Mouse (Mus musculus): Measurements from ENCODE around the gene Dhcr24. TPM values are rescaled to one million over a fixed set of nuclear protein-coding genes. Genes with fewer than 3 reads are reported as not detected.

The Dhcr24 gene
- polyA plus RNA-seq, 1 experiment = 39.3 TPM

- TF ChIP-seq POLR2A (IDR thresholded peaks at IDR 0.05; ENCODE audit: low read depth, low read length) = no peak
- TF ChIP-seq CTCF (IDR thresholded peaks at IDR 0.05; ENCODE audit: borderline replicate concordance, insufficient read depth, low read length) = no peak
- no peaks in the 10 kb centered on the region for H3K4me1 ChIP-seq (ENCODE audit: control insufficient read depth, insufficient read depth, low read length)
- no peak within 1 kb of the TSS for H3K4me3 ChIP-seq (ENCODE audit: insufficient read depth, low read length)
- H3K27ac ChIP-seq (ENCODE audit: insufficient read depth, low read length) = no peak within 1 kb of the TSS
These were observed 56.2 kb downstream of the Dhcr24 start, which contains the start of gene Lexm for GRCm38 (mm10) chr4:106617056-106617455. Gene Lexm, minus strand, starts transcription at chr4:106617241.

GRCm38 (mm10) chr4:106618898-106619297, 58.1 kb downstream of the Dhcr24 start:
- H3K4me3 ChIP-seq (ENCODE audit: insufficient read depth, low read length) = no peak overlapping the region
- H3K27ac ChIP-seq (ENCODE audit: insufficient read depth, low read length) = no peak overlapping the region

GRCm38 (mm10) chr4:106621428-106621827, 60.6 kb downstream of the Dhcr24 start:
- TF ChIP-seq CTCF (IDR thresholded peaks at IDR 0.05; ENCODE audit: borderline replicate concordance, insufficient read depth, low read length) (no peak), POLR2A (IDR thresholded peaks at IDR 0.05; ENCODE audit: low read depth, low read length) (no peak)
- Histone ChIP-seq H3K4me3 (ENCODE audit: insufficient read depth, low read length) (no peak overlapping the region), H3K27ac (ENCODE audit: insufficient read depth, low read length) (no peak overlapping the region), H3K4me1 (ENCODE audit: control insufficient read depth, insufficient read depth, low read length) (no peaks in the 10 kb centered on the region)

More at GRCm38 (mm10) chr4:106618898-106619297, 58.1 kb downstream of the Dhcr24 start:
- H3K4me1 ChIP-seq (ENCODE audit: control insufficient read depth, insufficient read depth, low read length) = no peaks in the 10 kb centered on the region
- TF ChIP-seq POLR2A (IDR thresholded peaks at IDR 0.05; ENCODE audit: low read depth, low read length) (no peak), CTCF (IDR thresholded peaks at IDR 0.05; ENCODE audit: borderline replicate concordance, insufficient read depth, low read length) (no peak)

GRCm38 (mm10) chr4:106622030-106622493, 61.2 kb downstream of the Dhcr24 start, which contains the start of gene Ttc22:
Gene Ttc22, plus strand, starts transcription at chr4:106622432.
- no peak for TF ChIP-seq POLR2A (IDR thresholded peaks at IDR 0.05; ENCODE audit: low read depth, low read length)
- no peak for TF ChIP-seq CTCF (IDR thresholded peaks at IDR 0.05; ENCODE audit: borderline replicate concordance, insufficient read depth, low read length)
- Histone ChIP-seq H3K4me1 (ENCODE audit: control insufficient read depth, insufficient read depth, low read length) (no peaks in the 10 kb centered on the region), H3K4me3 (ENCODE audit: insufficient read depth, low read length) (no peak within 1 kb of the TSS)

GRCm38 (mm10) chr4:106622712-106623111, 61.9 kb downstream of the Dhcr24 start:
- no peak overlapping the region for H3K4me3 ChIP-seq (ENCODE audit: insufficient read depth, low read length)
- TF ChIP-seq CTCF (IDR thresholded peaks at IDR 0.05; ENCODE audit: borderline replicate concordance, insufficient read depth, low read length) (no peak), POLR2A (IDR thresholded peaks at IDR 0.05; ENCODE audit: low read depth, low read length) (no peak)
- no peak overlapping the region for H3K27ac ChIP-seq (ENCODE audit: insufficient read depth, low read length)
- H3K4me1 ChIP-seq (ENCODE audit: control insufficient read depth, insufficient read depth, low read length) = no peaks in the 10 kb centered on the region

More at GRCm38 (mm10) chr4:106622030-106622493, 61.2 kb downstream of the Dhcr24 start, which contains the start of gene Ttc22:
- no peak within 1 kb of the TSS for H3K27ac ChIP-seq (ENCODE audit: insufficient read depth, low read length)

- TF ChIP-seq CTCF (IDR thresholded peaks at IDR 0.05; ENCODE audit: borderline replicate concordance, insufficient read depth, low read length) (no peak), POLR2A (IDR thresholded peaks at IDR 0.05; ENCODE audit: low read depth, low read length) (no peak)
- Histone ChIP-seq H3K27ac (ENCODE audit: insufficient read depth, low read length) (no peak overlapping the region), H3K4me3 (ENCODE audit: insufficient read depth, low read length) (no peak overlapping the region), H3K4me1 (ENCODE audit: control insufficient read depth, insufficient read depth, low read length) (no peaks in the 10 kb centered on the region)
These were observed 63.4 kb downstream of the Dhcr24 start for GRCm38 (mm10) chr4:106624271-106624670.

GRCm38 (mm10) chr4:106627809-106628208, 67.0 kb downstream of the Dhcr24 start:
- TF ChIP-seq POLR2A (IDR thresholded peaks at IDR 0.05; ENCODE audit: low read depth, low read length) (no peak), CTCF (IDR thresholded peaks at IDR 0.05; ENCODE audit: borderline replicate concordance, insufficient read depth, low read length) (no peak)
- no peaks in the 10 kb centered on the region for H3K4me1 ChIP-seq (ENCODE audit: control insufficient read depth, insufficient read depth, low read length)
- no peak overlapping the region for H3K4me3 ChIP-seq (ENCODE audit: insufficient read depth, low read length)
- no peak overlapping the region for H3K27ac ChIP-seq (ENCODE audit: insufficient read depth, low read length)

GRCm38 (mm10) chr4:106628650-106629360, 68.0 kb downstream of the Dhcr24 start:
- no peaks in the 10 kb centered on the region for H3K4me1 ChIP-seq (ENCODE audit: control insufficient read depth, insufficient read depth, low read length)
- H3K27ac ChIP-seq (ENCODE audit: insufficient read depth, low read length) = no peak overlapping the region

GRCm38 (mm10) chr4:106629374-106629773, 68.5 kb downstream of the Dhcr24 start:
- TF ChIP-seq CTCF (IDR thresholded peaks at IDR 0.05; ENCODE audit: borderline replicate concordance, insufficient read depth, low read length) (no peak), POLR2A (IDR thresholded peaks at IDR 0.05; ENCODE audit: low read depth, low read length) (no peak)
- H3K4me1 ChIP-seq (ENCODE audit: control insufficient read depth, insufficient read depth, low read length) = no peaks in the 10 kb centered on the region
- no peak overlapping the region for H3K27ac ChIP-seq (ENCODE audit: insufficient read depth, low read length)
- no peak overlapping the region for H3K4me3 ChIP-seq (ENCODE audit: insufficient read depth, low read length)

More at GRCm38 (mm10) chr4:106628650-106629360, 68.0 kb downstream of the Dhcr24 start:
- H3K4me3 ChIP-seq (ENCODE audit: insufficient read depth, low read length) = no peak overlapping the region
- TF ChIP-seq CTCF (IDR thresholded peaks at IDR 0.05; ENCODE audit: borderline replicate concordance, insufficient read depth, low read length) = no peak
- TF ChIP-seq POLR2A (IDR thresholded peaks at IDR 0.05; ENCODE audit: low read depth, low read length) = no peak

Measured in embryonic fibroblast, embryonic 13.5 days (primary cell).